Mouse (Mus musculus) limb, embryonic 11.5 days (tissue): ENCODE data around the gene Ttc27. TPM values are rescaled to one million over a fixed set of nuclear protein-coding genes. Genes with fewer than 3 reads are reported as not detected.

Source experiments
- ATAC-seq: fragments of 200-750 bp; cut with Nextera tagmentation; 2 replicates; pipeline ENCODE4 v1.8.0; 2017; ENCODE audit warnings: low read depth; ENCODE audit not compliant: insufficient number of reproducible peaks, low FRiP score, low TSS enrichment
- DNase-seq: peaks from one replicate; pipeline ENCODE4 v3.0.0-alpha.2; 2015; ENCODE audit warnings: low spot score
- H3K27ac ChIP-seq: fragments of 300-500 bp; sonication (generic); replicated peaks from 2 replicates; pipeline ENCODE4 v1.5.1; 2014; ENCODE audit warnings: low read depth, mild to moderate bottlenecking, low read length
- H3K27me3 ChIP-seq: fragments of 300-500 bp; sonication (generic); 2 replicates; pipeline ENCODE4 v1.6.1; 2014; ENCODE audit warnings: mild to moderate bottlenecking, low read length, mixed read lengths; ENCODE audit not compliant: control insufficient read depth, insufficient read depth
- H3K36me3 ChIP-seq: fragments of 300-500 bp; sonication (generic); 2 replicates; pipeline ENCODE4 v1.6.1; 2014; ENCODE audit warnings: mild to moderate bottlenecking, low read length, moderate library complexity, mixed read lengths; ENCODE audit not compliant: control insufficient read depth, insufficient read depth
- H3K4me1 ChIP-seq: fragments of 300-500 bp; sonication (generic); 2 replicates; pipeline ENCODE4 v1.6.1; 2014; ENCODE audit warnings: low read length, mixed read lengths; ENCODE audit not compliant: control insufficient read depth, insufficient read depth
- H3K4me2 ChIP-seq: fragments of 300-500 bp; sonication (generic); 2 replicates; pipeline ENCODE4 v1.6.1; 2014; ENCODE audit warnings: low read depth, mild to moderate bottlenecking, moderate library complexity; ENCODE audit not compliant: severe bottlenecking
- H3K4me3 ChIP-seq: fragments of 300-500 bp; sonication (generic); 2 replicates; pipeline ENCODE4 v1.5.1; 2014; ENCODE audit warnings: low read depth, low read length
- H3K9ac ChIP-seq: fragments of 300-500 bp; sonication (generic); 2 replicates; pipeline ENCODE4 v1.6.1; 2014; ENCODE audit warnings: mild to moderate bottlenecking, low read length
- H3K9me3 ChIP-seq: fragments of 300-500 bp; sonication (generic); 2 replicates; pipeline ENCODE4 v1.6.1; 2016; ENCODE audit warnings: low read length; ENCODE audit not compliant: control insufficient read depth
- WGBS: fragments of 180-500 bp; shearing (Covaris S2); extraction: QIAGEN DNeasy Blood & Tissue Kit; methylation state at CpG from one replicate; pipeline ENCODE4 v1.1.7; 2014; 5-methylcytosine and 5-hydroxymethylcytosine counted together
- polyA plus RNA-seq: library from polyadenylated mRNA; unstranded; fragments of >200 nt; fragmentation: Nextera tagmentation; extraction: Ambion mirVana; gene quantifications from 2 replicates; pipeline ENCODE4 v1.2.1, GENCODE M21; 2014

The Ttc27 gene
- polyA plus RNA-seq, 1 experiment from 2014 or later: 31.0 TPM

DNA sequence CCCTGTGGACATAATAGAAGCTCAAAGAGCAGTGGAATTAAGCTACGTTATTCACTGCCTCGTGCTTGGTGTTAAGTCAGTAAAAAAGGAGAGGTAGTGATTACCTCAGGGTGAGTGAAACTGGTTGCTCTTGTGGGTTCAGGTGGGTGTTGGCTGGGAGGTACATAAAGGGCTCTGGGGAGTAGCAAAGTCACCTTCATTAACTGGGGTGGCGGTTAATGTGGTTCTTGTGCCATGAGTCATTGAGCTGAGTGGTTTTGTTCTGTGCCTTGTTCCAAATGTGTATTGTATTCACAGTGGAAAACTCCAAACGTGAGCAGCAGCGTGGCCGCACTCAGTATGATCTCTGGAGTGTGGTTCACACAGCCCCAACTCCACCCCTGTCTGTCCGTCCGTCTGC lies 152.0 kb downstream of the Ttc27 start:
- H3K36me3 ChIP-seq: no peaks in the 10 kb centered on the region
- H3K9ac ChIP-seq: no peak overlapping the region
- 70% methylated on average over 8 of the region's 8 CpGs for WGBS
- no peak overlapping the region for H3K4me2 ChIP-seq
- no peak overlapping the region for H3K27ac ChIP-seq
- H3K4me1 ChIP-seq: peaks cover 18% of the 10 kb centered on the region
- H3K27me3 ChIP-seq: no peaks in the 10 kb centered on the region
- no peaks in the 10 kb centered on the region for H3K9me3 ChIP-seq
- H3K4me3 ChIP-seq: no peak overlapping the region
- no peak for DNase-seq
- ATAC-seq: 0 out of 2 replicates have a peak, but pooled peaks have one; percentile 37

DNA sequence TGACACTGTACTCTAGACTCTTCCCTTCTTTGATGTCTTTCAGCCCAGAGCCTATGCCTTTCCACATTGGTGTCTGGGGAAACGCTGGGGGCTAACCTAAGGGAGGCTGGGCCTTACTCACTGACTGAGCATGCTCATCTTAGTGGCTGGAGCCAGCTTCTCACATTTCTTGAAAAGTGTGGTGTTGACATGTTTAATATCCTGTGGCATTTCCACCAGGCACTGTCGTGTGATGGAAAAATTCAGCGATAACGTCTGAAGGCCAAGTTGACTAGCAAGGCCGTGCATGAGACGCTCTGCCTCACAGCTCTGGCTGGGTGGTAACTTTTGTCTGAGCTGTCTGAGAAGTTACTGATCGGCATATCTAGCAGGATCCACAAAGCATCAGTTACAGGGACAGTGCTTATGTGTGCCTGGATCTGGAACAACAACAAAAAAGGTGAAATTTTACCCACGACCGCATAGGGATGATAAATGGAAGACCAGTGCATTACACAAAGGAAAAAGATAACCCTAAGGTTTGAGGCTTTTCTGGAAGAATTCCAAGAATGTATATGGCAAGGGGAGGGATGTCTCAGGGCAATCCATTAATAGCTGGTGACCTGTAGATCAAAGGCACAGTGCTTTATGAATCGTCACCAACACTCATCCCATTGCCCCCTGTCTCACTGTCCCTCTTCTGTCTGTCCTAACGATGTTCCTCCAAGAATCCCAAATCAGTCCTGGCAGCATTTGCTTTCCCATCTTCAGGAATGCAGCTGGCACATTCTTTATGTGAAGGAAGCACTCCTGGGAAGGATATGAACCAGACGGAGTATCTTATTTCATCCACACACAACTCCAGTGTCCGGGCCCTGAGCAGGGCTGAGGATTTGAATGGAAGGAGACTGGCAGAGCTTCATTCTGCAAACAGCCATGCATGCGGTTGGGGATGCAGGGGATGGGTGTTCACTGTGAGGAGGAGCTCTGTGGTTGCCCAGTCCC lies 152.9 kb downstream of the Ttc27 start:
- no peak for DNase-seq
- no peak overlapping the region for H3K27ac ChIP-seq

DNA sequence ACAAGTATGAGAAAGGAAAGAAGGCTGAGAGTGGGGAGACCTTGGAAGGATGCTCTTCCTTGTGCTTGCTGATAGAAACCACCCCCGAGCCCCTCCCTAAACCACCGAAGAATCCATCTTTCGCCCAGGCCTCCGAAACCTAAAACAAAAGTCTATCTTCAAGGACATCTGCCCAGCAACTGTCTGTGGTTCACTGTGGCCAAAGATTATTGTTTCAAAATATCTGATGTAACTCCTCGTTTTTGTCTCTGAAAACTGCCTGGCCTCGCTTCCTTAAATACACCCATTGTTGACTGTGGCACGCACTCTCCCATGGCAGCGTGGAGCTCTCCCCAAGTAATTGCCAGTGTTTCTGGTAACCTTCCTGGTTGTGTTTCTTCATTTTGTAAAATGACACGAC lies 155.0 kb downstream of the Ttc27 start:
- peaks cover 18% of the 10 kb centered on the region for H3K4me1 ChIP-seq
- ATAC-seq (no peak), DNase-seq (no peak)
- no peak overlapping the region for H3K4me3 ChIP-seq
- no peak overlapping the region for H3K4me2 ChIP-seq
- H3K9me3 ChIP-seq: no peaks in the 10 kb centered on the region
- H3K36me3 ChIP-seq: no peaks in the 10 kb centered on the region
- H3K27ac ChIP-seq: no peak overlapping the region
- no peak overlapping the region for H3K9ac ChIP-seq
- no peaks in the 10 kb centered on the region for H3K27me3 ChIP-seq
- WGBS: 91% methylated on average over 9 of the region's 9 CpGs

More for the DNA sequence above, 152.9 kb downstream of the Ttc27 start:
- no peak overlapping the region for H3K9ac ChIP-seq
- 48% methylated on average over 14 of the region's 14 CpGs for WGBS
- no peaks in the 10 kb centered on the region for H3K36me3 ChIP-seq
- H3K9me3 ChIP-seq: no peaks in the 10 kb centered on the region
- H3K27me3 ChIP-seq: no peaks in the 10 kb centered on the region
- no peak overlapping the region for H3K4me3 ChIP-seq
- no peak; the same call in 1 of the 2 replicates for ATAC-seq
- peaks cover 18% of the 10 kb centered on the region for H3K4me1 ChIP-seq
- no peak overlapping the region for H3K4me2 ChIP-seq

DNA sequence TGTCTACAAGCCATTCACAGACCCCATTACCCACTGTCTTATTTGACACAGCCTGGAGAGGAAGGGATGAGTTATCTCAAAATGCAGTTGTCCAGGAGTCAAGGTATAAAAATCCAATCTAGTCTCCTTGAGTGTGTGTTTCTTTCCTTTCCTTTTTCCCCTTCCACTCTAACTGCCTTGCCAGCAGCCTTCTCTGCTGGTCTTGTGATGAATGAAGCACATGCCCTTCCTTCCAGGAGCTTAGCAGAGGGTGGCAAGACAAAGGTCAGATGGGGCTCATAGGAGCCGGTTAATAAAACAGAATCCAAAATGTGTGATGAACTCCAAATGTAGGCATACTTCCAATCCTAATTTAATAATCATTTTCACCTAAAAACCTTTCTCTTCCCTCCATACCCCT lies 156.2 kb downstream of the Ttc27 start:
- H3K36me3 ChIP-seq: no peaks in the 10 kb centered on the region
- H3K9ac ChIP-seq: no peak overlapping the region
- H3K4me2 ChIP-seq: no peak overlapping the region
- no peaks in the 10 kb centered on the region for H3K9me3 ChIP-seq
- H3K27ac ChIP-seq: no peak overlapping the region
- DNase-seq: no peak
- H3K27me3 ChIP-seq: no peaks in the 10 kb centered on the region
- no peak for ATAC-seq
- peaks cover 9% of the 10 kb centered on the region for H3K4me1 ChIP-seq
- H3K4me3 ChIP-seq: no peak overlapping the region
- 95% methylated on average over 1 of the region's 1 CpGs for WGBS

DNA sequence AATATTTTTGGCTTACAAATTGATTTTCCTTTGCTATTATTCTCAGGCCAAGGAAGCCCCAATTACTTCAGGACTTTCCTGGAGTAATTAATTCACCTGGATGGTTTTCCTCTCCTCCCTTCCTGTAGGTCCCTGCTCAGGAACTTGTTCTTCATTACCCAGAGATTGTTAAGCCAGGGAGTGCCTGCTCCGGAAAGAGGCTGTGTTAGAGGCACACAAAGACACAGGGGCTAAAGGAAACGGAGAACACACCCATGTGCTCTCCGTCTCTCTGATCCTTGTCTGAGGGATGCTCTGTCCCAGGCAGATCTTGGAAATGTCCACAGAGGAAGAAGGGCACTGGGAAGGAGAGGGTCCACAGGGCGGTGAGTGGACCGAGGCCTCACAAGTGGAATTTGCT lies 158.2 kb downstream of the Ttc27 start:
- H3K4me2 ChIP-seq: no peak overlapping the region
- H3K27ac ChIP-seq: no peak overlapping the region
- H3K36me3 ChIP-seq: no peaks in the 10 kb centered on the region
- H3K4me1 ChIP-seq: peaks cover 3% of the 10 kb centered on the region
- DNase-seq (no peak), ATAC-seq (no peak)
- H3K9ac ChIP-seq: no peak overlapping the region
- WGBS: 94% methylated on average over 5 of the region's 5 CpGs
- no peaks in the 10 kb centered on the region for H3K27me3 ChIP-seq
- no peaks in the 10 kb centered on the region for H3K9me3 ChIP-seq
- no peak overlapping the region for H3K4me3 ChIP-seq

DNA sequence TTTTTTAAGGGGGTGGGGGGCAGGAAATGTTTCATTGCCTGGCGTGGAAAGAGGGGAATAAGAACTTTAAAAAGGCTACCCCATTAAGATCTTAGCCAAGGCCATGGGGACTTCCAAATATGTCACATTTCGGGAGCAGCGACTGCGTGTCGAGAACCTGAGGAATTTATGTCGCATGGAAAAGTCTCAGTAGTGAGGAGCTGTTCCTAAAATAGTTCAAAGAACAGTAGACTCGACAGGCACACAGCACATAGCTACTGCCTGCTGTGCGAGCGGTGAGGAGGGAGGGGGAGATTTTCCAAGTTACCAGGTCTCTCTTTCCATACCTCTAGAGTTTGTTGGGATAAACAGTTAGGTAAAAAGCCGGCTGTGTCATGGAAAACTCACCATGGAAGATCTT lies 159.4 kb downstream of the Ttc27 start:
- Histone ChIP-seq H3K9ac (no peak overlapping the region), H3K27me3 (no peaks in the 10 kb centered on the region), H3K27ac (no peak overlapping the region), H3K9me3 (no peaks in the 10 kb centered on the region), H3K4me1 (no peaks in the 10 kb centered on the region), H3K36me3 (no peaks in the 10 kb centered on the region), H3K4me2 (no peak overlapping the region), H3K4me3 (no peak overlapping the region)
- DNase-seq (no peak), ATAC-seq (no peak)
- WGBS: 70% methylated on average over 10 of the region's 10 CpGs

DNA sequence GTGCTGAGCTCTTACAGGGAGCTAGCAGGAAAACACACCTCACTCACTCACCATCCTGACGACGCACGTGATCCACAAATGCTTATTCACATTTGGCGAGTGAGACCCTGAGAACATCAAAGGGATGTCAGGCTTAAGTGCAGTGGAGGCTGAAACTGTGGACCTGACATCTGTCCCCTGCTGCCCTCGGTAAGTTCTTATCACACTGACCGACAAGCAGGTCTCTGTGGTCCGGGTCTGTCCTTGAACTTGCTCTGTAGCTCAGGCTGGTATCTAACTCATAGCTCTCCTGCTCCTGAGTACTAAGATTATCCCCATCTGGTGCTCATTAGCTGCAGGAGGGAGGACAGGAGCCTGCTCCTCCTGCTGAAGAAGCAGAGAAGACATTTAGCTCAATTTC lies 162.2 kb downstream of the Ttc27 start:
- whole genome bisulfite sequencing: 21% methylated on average over 7 of the region's 7 CpGs
- Histone ChIP-seq H3K4me3 (no peak overlapping the region), H3K9me3 (no peaks in the 10 kb centered on the region), H3K36me3 (no peaks in the 10 kb centered on the region), H3K27ac (no peak overlapping the region), H3K4me2 (no peak overlapping the region), H3K4me1 (no peaks in the 10 kb centered on the region), H3K9ac (no peak overlapping the region), H3K27me3 (no peaks in the 10 kb centered on the region)
- ATAC-seq (no peak), DNase-seq (no peak)

DNA sequence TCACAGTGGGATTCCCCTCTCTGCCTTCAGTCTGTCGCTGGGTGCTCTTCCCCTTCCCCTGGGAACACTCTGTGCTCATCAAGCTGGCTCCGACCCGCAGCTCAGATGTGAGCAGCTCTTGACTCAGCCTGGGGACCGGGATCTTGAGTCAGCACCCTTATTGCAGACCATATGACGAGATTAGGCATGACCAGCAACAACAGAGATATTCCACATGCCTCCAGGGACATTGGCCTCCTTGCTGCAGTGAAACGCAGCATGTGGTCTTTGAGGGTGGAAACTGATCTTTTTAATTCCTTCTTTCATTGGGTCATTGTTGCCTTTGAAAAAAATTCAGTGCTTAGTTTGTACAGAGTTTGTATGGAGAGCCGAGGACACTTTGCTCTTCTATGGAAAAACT lies 169.5 kb downstream of the Ttc27 start:
- H3K4me1 ChIP-seq: peaks cover 9% of the 10 kb centered on the region
- H3K4me2 ChIP-seq: no peak overlapping the region
- no peaks in the 10 kb centered on the region for H3K9me3 ChIP-seq
- no peaks in the 10 kb centered on the region for H3K27me3 ChIP-seq
- no peak overlapping the region for H3K4me3 ChIP-seq
- WGBS: 80% methylated on average over 7 of the region's 7 CpGs
- DNase-seq (no peak), ATAC-seq (no peak)
- H3K9ac ChIP-seq: no peak overlapping the region
- H3K36me3 ChIP-seq: no peaks in the 10 kb centered on the region
- no peak overlapping the region for H3K27ac ChIP-seq
